Mouse (Mus musculus): ENCODE results near the gene Smdt1. TPM values are rescaled to one million over a fixed set of nuclear protein-coding genes. Genes with fewer than 3 reads are reported as not detected.
"Not testable (repeated sequence)": the region's sequence is repeated elsewhere in the genome, so short reads cannot be mapped to it uniquely, and the experiment has no call there.

The Smdt1 gene
- polyA plus RNA-seq, 1 experiment from 2014 or later, result 214 TPM

DNA sequence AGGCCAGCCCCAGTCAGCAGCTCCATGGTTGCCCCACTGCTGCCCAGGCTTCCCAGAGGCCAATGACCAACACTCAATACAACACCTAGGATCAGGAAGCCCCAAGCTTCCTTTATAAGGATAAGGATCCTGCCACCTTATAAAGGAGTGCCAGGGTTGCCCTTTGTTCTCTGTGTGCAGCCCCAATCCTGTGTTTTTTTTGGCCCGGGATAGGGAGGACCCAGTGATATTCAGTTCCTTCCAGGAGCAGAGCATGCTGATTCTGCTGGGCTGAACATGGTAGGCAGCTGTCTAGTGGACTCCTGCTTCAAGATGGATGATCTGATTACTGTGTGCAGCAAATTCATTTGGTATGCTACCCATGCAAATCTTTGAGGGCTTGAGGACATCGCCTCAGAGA, 55.2 kb downstream of the Smdt1 start, which contains the start of gene Cyp2d11:
Gene Cyp2d11 (minus strand): TSS at position 101 of the 400 bp plus-strand sequence.
- not testable (repeated sequence) for H3K4me2 ChIP-seq (ENCODE audit: low read depth, low read length); ATAC-seq (replicated peaks; ENCODE audit: insufficient number of reproducible peaks, low FRiP score, low TSS enrichment, low read depth); H3K4me1 ChIP-seq (ENCODE audit: control insufficient read depth, insufficient read depth, low read length); H3K36me3 ChIP-seq (replicated peaks; ENCODE audit: control insufficient read depth, insufficient read depth, low read depth, low read length); H3K27me3 ChIP-seq (ENCODE audit: control insufficient read depth, insufficient read depth, low read length); DNase-seq (ENCODE audit: low spot score); H3K27ac ChIP-seq (replicated peaks; ENCODE audit: low read depth, low read length); H3K4me3 ChIP-seq (ENCODE audit: low read depth, low read length); H3K9me3 ChIP-seq (replicated peaks; ENCODE audit: control insufficient read depth, low read length); H3K9ac ChIP-seq (replicated peaks; ENCODE audit: low read length)
- 82% methylated on average over 2 of the region's 2 CpGs for WGBS

DNA sequence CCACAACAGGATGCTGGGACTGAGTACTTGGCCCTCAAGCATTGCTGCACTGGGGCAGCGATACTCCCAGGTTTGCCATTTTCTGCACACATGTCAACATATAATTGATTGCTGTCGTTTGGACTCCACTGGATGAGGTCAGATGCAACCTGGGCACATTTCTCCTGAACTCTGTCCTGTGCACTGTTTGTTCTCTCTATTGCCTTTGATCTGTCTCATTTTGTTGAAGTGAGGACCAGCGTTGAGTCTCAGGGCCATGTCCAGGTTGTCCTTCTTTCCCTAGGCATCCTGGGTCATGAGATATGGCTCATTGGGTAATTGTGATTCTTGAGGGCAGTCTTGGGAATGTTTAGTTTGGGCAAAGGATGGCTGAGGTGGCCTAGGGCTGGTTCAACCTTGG, 57.2 kb downstream of the Smdt1 start:
- WGBS, result 92% methylated on average over 3 of the region's 3 CpGs
- not testable (repeated sequence) for H3K27me3 ChIP-seq (ENCODE audit: control insufficient read depth, insufficient read depth, low read length); H3K9ac ChIP-seq (replicated peaks; ENCODE audit: low read length); H3K4me1 ChIP-seq (ENCODE audit: control insufficient read depth, insufficient read depth, low read length); H3K36me3 ChIP-seq (replicated peaks; ENCODE audit: control insufficient read depth, insufficient read depth, low read depth, low read length); H3K9me3 ChIP-seq (replicated peaks; ENCODE audit: control insufficient read depth, low read length); H3K4me2 ChIP-seq (ENCODE audit: low read depth, low read length); ATAC-seq (replicated peaks; ENCODE audit: insufficient number of reproducible peaks, low FRiP score, low TSS enrichment, low read depth); H3K4me3 ChIP-seq (ENCODE audit: low read depth, low read length); DNase-seq (ENCODE audit: low spot score); H3K27ac ChIP-seq (replicated peaks; ENCODE audit: low read depth, low read length)

Small RNA genes lying within 50 kb of the gene (microRNA-seq; reads per million reads assigned to microRNA genes)
- not detected for gene Mir7684 (ENCODE audit: borderline number of aligned reads)

Other genes with a start within 250 kb of the Smdt1 start
- 19.9 and 21.0 TPM in 2 replicates for gene Ccdc134, start 211.0 kb upstream of the Smdt1 start, polyA plus RNA-seq (2014; fragmentation: Nextera tagmentation; extraction: Ambion mirVana)
- gene Srebf2, start 191.8 kb upstream of the Smdt1 start, polyA plus RNA-seq (2014; fragmentation: Nextera tagmentation; extraction: Ambion mirVana), result 105 and 109 TPM in 2 replicates
- 0.18 and 0.26 TPM in 2 replicates for gene Shisa8, start 126.1 kb upstream of the Smdt1 start, polyA plus RNA-seq (2014; fragmentation: Nextera tagmentation; extraction: Ambion mirVana)
- gene Tnfrsf13c, start 114.6 kb upstream of the Smdt1 start, polyA plus RNA-seq (2014; fragmentation: Nextera tagmentation; extraction: Ambion mirVana), result 0.42 TPM in 1 of 2 replicates, not detected in the other
- 86.4 and 92.5 TPM in 2 replicates for gene Cenpm, start 94.2 kb upstream of the Smdt1 start, polyA plus RNA-seq (2014; fragmentation: Nextera tagmentation; extraction: Ambion mirVana)
- 0.35 and 0.45 TPM in 2 replicates for gene 1500009C09Rik, start 86.6 kb upstream of the Smdt1 start, polyA plus RNA-seq (2014; fragmentation: Nextera tagmentation; extraction: Ambion mirVana)
- 66.3 and 66.7 TPM in 2 replicates for gene Sept3, start 64.1 kb upstream of the Smdt1 start, polyA plus RNA-seq (2014; fragmentation: Nextera tagmentation; extraction: Ambion mirVana)
- 0.34 TPM in 1 of 2 replicates, not detected in the other for gene Wbp2nl, start 40.0 kb upstream of the Smdt1 start, polyA plus RNA-seq (2014; fragmentation: Nextera tagmentation; extraction: Ambion mirVana)
- gene Naga, start within 50 bp of the Smdt1 start, polyA plus RNA-seq (2014; fragmentation: Nextera tagmentation; extraction: Ambion mirVana), result 26.9 and 30.6 TPM in 2 replicates
- gene Pheta2, start within 50 bp of the Smdt1 start, polyA plus RNA-seq (2014; fragmentation: Nextera tagmentation; extraction: Ambion mirVana), result 3.6 and 3.7 TPM in 2 replicates
- 271 and 281 TPM in 2 replicates for gene Ndufa6, start 15.4 kb downstream of the Smdt1 start, polyA plus RNA-seq (2014; fragmentation: Nextera tagmentation; extraction: Ambion mirVana)
- 1.4 and 2.2 TPM in 2 replicates for gene Cyp2d22, start 41.3 kb downstream of the Smdt1 start, polyA plus RNA-seq (2014; fragmentation: Nextera tagmentation; extraction: Ambion mirVana)
- gene Cyp2d11, start 55.1 kb downstream of the Smdt1 start, polyA plus RNA-seq (2014; fragmentation: Nextera tagmentation; extraction: Ambion mirVana), result not detected in 2 replicates
- gene Cyp2d10, start 68.2 kb downstream of the Smdt1 start, polyA plus RNA-seq (2014; fragmentation: Nextera tagmentation; extraction: Ambion mirVana), result not detected in 2 replicates
- not detected in 2 replicates for gene Cyp2d9, start 94.5 kb downstream of the Smdt1 start, polyA plus RNA-seq (2014; fragmentation: Nextera tagmentation; extraction: Ambion mirVana)
- not detected in 2 replicates for gene Cyp2d12, start 216.1 kb downstream of the Smdt1 start, polyA plus RNA-seq (2014; fragmentation: Nextera tagmentation; extraction: Ambion mirVana)